Mouse (Mus musculus) neural tube, embryonic 12.5 days (tissue): Measurements from ENCODE around the gene Cgrrf1. TPM values are rescaled to one million over a fixed set of nuclear protein-coding genes. Genes with fewer than 3 reads are reported as not detected.

ENCODE experiments used
- ATAC-seq: fragments of 200-750 bp; cut with Nextera tagmentation; 2 replicates; pipeline ENCODE4 v1.8.0; 2017; ENCODE audit warnings: low read depth, mild to moderate bottlenecking, moderate TSS enrichment, moderate library complexity; ENCODE audit not compliant: low FRiP score
- H3K27ac ChIP-seq: fragments of 300-500 bp; sonication (generic); 2 replicates; pipeline ENCODE4 v1.5.1; 2016
- H3K27me3 ChIP-seq: fragments of 300-500 bp; sonication (generic); replicated peaks from 2 replicates; pipeline ENCODE4 v1.6.1; 2016; ENCODE audit warnings: mild to moderate bottlenecking
- H3K36me3 ChIP-seq: fragments of 300-500 bp; sonication (generic); 2 replicates; pipeline ENCODE4 v1.6.1; 2016; ENCODE audit warnings: mild to moderate bottlenecking
- H3K4me1 ChIP-seq: fragments of 300-500 bp; sonication (generic); 2 replicates; pipeline ENCODE4 v1.6.1; 2016
- H3K4me2 ChIP-seq: fragments of 300-500 bp; sonication (generic); replicated peaks from 2 replicates; pipeline ENCODE4 v1.6.1; 2016; ENCODE audit warnings: mild to moderate bottlenecking
- H3K4me3 ChIP-seq: fragments of 300-500 bp; sonication (generic); 2 replicates; pipeline ENCODE4 v1.5.1; 2016
- H3K9ac ChIP-seq: fragments of 300-500 bp; sonication (generic); 2 replicates; pipeline ENCODE4 v1.6.1; 2016; ENCODE audit warnings: mild to moderate bottlenecking
- H3K9me3 ChIP-seq: fragments of 300-500 bp; sonication (generic); 2 replicates; pipeline ENCODE4 v1.6.1; 2016; ENCODE audit warnings: mild to moderate bottlenecking
- WGBS: fragments of 180-500 bp; shearing (Covaris S2); methylation state at CpG from one replicate; pipeline ENCODE4 v1.1.7; 2016; 5-methylcytosine and 5-hydroxymethylcytosine counted together
- polyA plus RNA-seq: library from polyadenylated mRNA; unstranded; fragments of >200 nt; fragmentation: Nextera tagmentation; extraction: Ambion mirVana; gene quantifications from 2 replicates; pipeline ENCODE4 v1.2.1, GENCODE M21; 2016

Cgrrf1 gene
- polyA plus RNA-seq, result 23.2 and 28.2 TPM in 2 replicates

DNA sequence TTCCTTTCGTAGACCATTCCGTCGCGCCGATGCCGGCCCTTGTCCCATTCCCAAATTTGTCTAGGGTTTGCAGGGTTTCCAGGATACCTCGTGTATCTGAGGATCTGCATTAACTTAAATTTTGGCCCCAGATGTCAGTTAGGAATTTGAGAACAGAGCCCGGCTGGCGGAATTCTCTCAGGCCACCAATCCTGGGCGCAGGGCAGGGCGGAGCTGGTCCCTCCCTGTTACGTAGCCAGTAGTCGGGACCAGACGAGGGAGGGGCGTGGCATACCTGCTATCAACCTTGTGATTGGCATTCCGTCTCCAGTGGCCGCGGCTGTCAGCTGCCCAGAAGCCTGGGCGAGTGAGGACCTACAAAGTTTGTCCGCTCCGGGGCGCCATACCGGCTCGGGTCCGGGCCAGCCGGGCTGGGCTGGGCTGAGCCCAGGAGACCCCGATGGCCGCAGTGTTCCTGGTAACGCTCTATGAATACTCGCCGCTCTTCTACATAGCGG is at the start of gene Cgrrf1:
Cgrrf1 (plus strand) TSS at position 289 of the 497 bp plus-strand sequence.
- no peaks in the 10 kb centered on the region for H3K36me3 ChIP-seq
- H3K27me3 ChIP-seq, result no peaks in the 10 kb centered on the region
- ATAC-seq, result peak; percentile 100
- H3K9ac ChIP-seq, result peak within 1 kb of the TSS; percentile 81
- H3K4me1 ChIP-seq, result peaks cover 6% of the 10 kb centered on the region
- H3K27ac ChIP-seq, result no peak within 1 kb of the TSS
- WGBS, result under 1% methylated on average over 32 of the region's 32 CpGs
- H3K4me2 ChIP-seq, result peak within 1 kb of the TSS; percentile 90
- H3K4me3 ChIP-seq, result peak within 1 kb of the TSS; percentile 82
- no peaks in the 10 kb centered on the region for H3K9me3 ChIP-seq

DNA sequence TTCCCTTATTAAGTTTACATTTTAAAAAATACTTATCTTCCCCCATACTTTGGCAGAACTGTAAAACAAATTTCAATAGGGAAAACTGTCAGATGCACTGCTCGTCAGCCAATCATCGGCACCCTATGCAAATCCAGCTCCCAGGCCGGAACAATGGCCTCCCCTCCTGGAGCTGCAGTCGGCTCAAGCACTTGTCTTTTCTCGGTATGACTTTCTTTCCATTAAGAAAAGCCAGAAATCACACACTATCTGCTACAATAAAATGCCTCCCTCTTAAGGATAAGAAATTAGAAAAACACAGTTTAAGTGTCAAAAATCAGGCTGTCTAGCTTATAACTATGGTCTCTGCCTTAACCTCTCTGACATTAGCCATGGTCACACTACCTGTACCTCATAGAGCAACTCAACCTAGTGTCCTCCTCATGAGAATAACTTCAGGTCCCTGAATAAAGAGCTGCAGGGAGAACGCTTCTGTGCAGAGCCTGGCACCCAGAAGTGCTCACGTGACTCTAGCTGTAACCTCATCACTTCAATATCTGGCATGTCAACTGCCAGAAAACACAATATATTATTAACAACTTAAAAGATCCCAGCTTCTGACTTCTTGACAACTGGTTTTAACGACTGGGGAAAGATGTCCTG is 49.6 kb upstream of the Cgrrf1 start:
- H3K36me3 ChIP-seq, result peaks cover 52% of the 10 kb centered on the region

DNA sequence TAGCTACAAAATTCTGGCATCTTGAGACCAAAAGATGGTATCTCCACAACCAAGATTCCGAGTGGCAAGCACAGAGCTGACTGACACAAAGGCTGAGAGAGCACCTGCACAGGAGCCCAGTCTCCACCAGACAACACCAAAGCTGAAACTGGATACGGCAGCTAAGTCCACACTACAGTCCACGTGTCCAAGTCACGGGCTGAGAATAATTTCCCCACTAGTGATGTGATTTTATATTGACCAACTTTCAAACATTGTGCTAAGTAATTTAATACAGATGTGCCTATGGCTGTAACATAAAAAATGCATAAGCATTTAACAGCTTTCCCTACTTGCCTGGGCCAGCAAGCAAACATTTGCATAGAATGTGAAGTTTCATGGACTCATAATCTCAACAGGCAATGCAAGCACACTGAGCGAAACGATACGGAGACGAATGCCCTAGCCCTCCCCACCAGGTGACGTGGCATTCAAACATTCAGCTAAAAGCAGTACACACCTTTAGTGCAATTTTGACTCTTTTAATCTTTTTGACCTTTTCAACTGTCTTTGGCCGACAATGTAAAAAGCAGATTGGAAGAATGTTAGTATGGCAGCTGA is 48.5 kb upstream of the Cgrrf1 start:
- no peaks in the 10 kb centered on the region for H3K27me3 ChIP-seq
- H3K9me3 ChIP-seq, result peaks cover 10% of the 10 kb centered on the region
- no peak overlapping the region for H3K4me3 ChIP-seq
- peaks cover 42% of the 10 kb centered on the region for H3K36me3 ChIP-seq
- H3K9ac ChIP-seq, result no peak overlapping the region
- no peak overlapping the region for H3K27ac ChIP-seq
- H3K4me1 ChIP-seq, result peaks cover 14% of the 10 kb centered on the region
- 95% methylated on average over 10 of the region's 10 CpGs for WGBS
- H3K4me2 ChIP-seq, result no peak overlapping the region
- ATAC-seq, result no peak

More for the DNA sequence above, 49.6 kb upstream of the Cgrrf1 start:
- ATAC-seq, result no peak
- no peak overlapping the region for H3K9ac ChIP-seq
- peaks cover 14% of the 10 kb centered on the region for H3K4me1 ChIP-seq
- 89% methylated on average over 8 of the region's 8 CpGs for WGBS
- H3K4me2 ChIP-seq, result no peak overlapping the region
- H3K27me3 ChIP-seq, result no peaks in the 10 kb centered on the region
- H3K4me3 ChIP-seq, result no peak overlapping the region
- peaks cover 10% of the 10 kb centered on the region for H3K9me3 ChIP-seq
- H3K27ac ChIP-seq, result no peak overlapping the region

DNA sequence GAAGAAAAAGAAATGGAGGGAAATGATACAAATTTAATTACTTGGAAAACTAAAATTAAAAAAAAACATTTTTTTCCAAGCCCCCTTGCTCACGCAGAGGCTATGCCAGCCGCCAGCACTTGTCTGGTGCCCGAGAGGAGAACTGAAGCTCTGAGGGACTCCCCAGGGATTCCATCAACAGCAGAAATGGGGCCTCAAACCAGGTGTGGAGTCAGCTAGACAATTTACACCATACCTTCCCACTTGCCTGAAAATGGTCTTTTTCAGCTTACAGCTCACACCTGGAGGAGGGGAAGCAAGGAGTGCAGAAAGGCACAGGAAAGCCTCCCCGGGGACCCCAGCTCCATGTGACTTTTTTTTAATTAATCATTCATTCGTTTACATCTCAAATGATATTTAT is 46.7 kb upstream of the Cgrrf1 start:
- H3K27ac ChIP-seq, result no peak overlapping the region
- no peak for ATAC-seq

DNA sequence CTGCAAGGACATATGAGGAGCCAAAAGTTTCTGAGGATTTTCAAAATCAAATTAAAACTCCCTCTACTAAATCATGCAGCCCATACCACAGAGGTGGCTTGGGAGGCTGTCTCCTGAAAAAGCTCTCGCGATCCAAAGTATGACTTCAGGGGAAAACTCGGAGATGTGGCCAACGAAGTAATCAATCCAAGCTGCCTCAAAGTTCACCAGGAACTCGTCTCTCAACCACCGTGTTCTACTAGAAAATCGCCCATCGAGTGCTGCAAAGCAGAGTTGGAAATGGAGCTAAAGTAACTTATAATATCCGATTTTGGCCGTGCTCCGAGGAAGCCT is 44.5 kb upstream of the Cgrrf1 start:
- under 1% methylated on average over 11 of the region's 11 CpGs for whole genome bisulfite sequencing
- no peak for ATAC-seq

More for the DNA sequence above, 46.7 kb upstream of the Cgrrf1 start:
- H3K4me2 ChIP-seq, result no peak overlapping the region
- H3K4me3 ChIP-seq, result no peak overlapping the region
- H3K9me3 ChIP-seq, result no peaks in the 10 kb centered on the region
- peaks cover 14% of the 10 kb centered on the region for H3K4me1 ChIP-seq
- 87% methylated on average over 5 of the region's 5 CpGs for WGBS
- H3K9ac ChIP-seq, result no peak overlapping the region
- H3K27me3 ChIP-seq, result no peaks in the 10 kb centered on the region
- peaks cover 24% of the 10 kb centered on the region for H3K36me3 ChIP-seq

DNA sequence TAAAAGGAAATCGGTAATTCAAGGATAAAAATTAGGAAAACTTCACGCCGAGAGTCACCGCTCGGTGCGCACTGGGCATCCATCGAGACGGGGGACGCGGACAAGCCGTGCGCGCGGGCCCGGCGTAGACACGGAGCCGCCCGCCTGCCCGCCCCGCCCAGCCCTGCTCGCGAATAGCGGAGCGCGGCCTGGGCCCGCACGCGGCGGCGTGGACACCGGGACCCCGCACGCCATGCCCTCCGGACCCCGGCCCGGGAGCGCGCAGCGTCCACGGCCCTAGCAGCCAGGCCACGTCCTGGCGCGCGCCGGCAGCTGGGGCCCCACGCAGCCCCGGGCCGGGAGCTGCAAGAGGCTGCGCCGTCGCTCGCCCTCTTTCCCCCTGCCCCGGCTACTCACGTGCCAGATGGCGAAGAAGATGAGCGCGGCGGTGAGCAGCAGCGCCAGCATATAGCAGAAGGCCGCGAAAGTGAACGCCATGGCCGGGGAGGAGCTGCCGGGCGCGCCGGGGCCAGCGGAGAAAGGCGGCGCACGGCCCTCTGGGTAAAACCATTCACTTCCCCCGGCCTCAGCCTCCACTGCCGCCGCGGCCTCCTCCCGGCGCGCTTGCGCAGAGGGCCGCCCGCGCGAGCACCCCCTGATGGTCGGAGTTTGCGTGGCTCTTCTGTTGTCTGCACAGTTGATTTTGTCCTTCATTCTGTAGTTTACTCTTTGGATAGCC is 44.0 kb upstream of the Cgrrf1 start, which contains the start of gene Cnih1:
Cnih1 (minus strand) TSS at position 625 of the 718 bp plus-strand sequence.
- peak within 1 kb of the TSS; percentile 91 for H3K9ac ChIP-seq
- peak; percentile 97 for ATAC-seq
- H3K9me3 ChIP-seq, result no peaks in the 10 kb centered on the region
- WGBS, result under 1% methylated on average over 86 of the region's 86 CpGs
- peak within 1 kb of the TSS; percentile 90 for H3K27ac ChIP-seq
- peak within 1 kb of the TSS; percentile 80 for H3K4me3 ChIP-seq
- H3K27me3 ChIP-seq, result no peaks in the 10 kb centered on the region
- H3K4me2 ChIP-seq, result peak within 1 kb of the TSS; percentile 69
- H3K36me3 ChIP-seq, result peaks cover 12% of the 10 kb centered on the region
- peaks cover 14% of the 10 kb centered on the region for H3K4me1 ChIP-seq

More for the DNA sequence above, 44.5 kb upstream of the Cgrrf1 start:
- peak overlapping the region; percentile 80 for H3K4me3 ChIP-seq
- H3K4me2 ChIP-seq, result peak overlapping the region; percentile 69
- no peaks in the 10 kb centered on the region for H3K27me3 ChIP-seq
- H3K27ac ChIP-seq, result peak overlapping the region; percentile 90; the same call in 1 of the 2 replicates
- H3K4me1 ChIP-seq, result peaks cover 14% of the 10 kb centered on the region
- H3K36me3 ChIP-seq, result peaks cover 15% of the 10 kb centered on the region
- H3K9ac ChIP-seq, result peak overlapping the region; percentile 91
- H3K9me3 ChIP-seq, result no peaks in the 10 kb centered on the region

DNA sequence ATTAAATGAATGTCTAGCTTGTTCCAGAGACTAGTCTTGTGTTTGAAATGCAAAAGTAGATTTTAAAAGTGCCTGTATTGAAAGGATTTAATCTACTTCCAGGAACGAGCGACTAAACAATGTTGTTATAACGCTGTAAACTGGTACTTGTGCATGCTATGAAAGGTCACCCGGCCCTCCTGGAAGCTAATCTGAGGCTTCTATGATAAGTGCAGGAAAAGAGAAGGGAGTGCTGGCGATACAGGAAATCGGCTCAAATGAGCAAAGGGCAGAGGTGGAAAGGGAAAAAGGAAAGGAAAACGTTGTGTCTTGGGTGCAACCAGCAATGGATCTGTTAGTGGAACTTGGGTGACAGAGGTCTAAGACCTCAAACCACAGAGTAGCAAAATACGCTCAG is 43.4 kb upstream of the Cgrrf1 start:
- H3K36me3 ChIP-seq, result peaks cover 7% of the 10 kb centered on the region
- H3K4me1 ChIP-seq, result peaks cover 14% of the 10 kb centered on the region
- H3K27ac ChIP-seq, result no peak overlapping the region
- WGBS, result 39% methylated on average over 8 of the region's 8 CpGs
- peak overlapping the region; percentile 69; the same call in 1 of the 2 replicates for H3K4me2 ChIP-seq
- 0 out of 2 replicates have a peak overlapping the region, but pooled peaks have one; percentile 9 for H3K9ac ChIP-seq
- no peak for ATAC-seq
- H3K9me3 ChIP-seq, result no peaks in the 10 kb centered on the region
- no peak overlapping the region for H3K4me3 ChIP-seq
- H3K27me3 ChIP-seq, result no peaks in the 10 kb centered on the region

DNA sequence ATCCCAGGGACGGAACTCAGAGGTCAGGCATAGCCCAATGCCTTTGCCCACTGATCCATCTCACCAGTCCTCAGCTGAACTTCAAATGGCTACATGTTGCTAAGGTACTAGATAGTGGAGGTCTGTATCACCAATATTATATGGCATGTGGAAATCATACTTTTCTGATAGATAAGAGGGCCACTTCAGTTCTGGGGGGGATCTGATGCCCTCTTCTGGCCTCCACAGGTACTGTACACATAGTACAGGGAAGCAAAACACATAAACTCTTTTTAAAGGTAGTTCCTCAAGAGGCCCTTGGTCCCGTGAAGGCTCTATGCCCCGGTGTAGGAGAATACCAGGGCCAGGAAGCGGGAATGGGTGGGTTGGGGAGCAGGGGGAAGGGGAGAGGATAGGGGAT is 41.6 kb upstream of the Cgrrf1 start:
- ATAC-seq, result no peak
- Histone ChIP-seq H3K4me2 (no peak overlapping the region), H3K9ac (no peak overlapping the region), H3K4me1 (peaks cover 12% of the 10 kb centered on the region), H3K27me3 (no peaks in the 10 kb centered on the region), H3K9me3 (no peaks in the 10 kb centered on the region), H3K27ac (no peak overlapping the region), H3K36me3 (no peaks in the 10 kb centered on the region), H3K4me3 (no peak overlapping the region)
- 66% methylated on average over 4 of the region's 4 CpGs for WGBS

DNA sequence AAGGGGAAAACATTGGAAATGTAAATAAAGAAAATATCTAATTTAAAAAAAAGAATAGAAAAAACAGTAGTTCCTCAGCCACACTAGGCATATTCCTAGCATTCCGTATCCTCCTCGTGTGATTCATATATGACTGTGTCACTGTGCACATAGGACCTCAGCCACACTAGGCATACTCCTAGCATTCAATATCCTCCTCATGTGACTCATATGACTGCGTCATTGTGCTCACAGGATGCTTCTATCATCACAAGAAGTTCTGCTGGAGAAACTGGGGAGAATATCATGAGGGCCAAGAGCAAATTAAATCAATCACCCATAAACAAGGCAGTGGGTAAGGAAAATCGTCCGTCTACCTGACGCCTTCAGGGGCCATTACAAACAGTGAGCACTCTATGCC is 41.2 kb upstream of the Cgrrf1 start:
- no peak overlapping the region for H3K9ac ChIP-seq
- no peaks in the 10 kb centered on the region for H3K9me3 ChIP-seq
- H3K27me3 ChIP-seq, result no peaks in the 10 kb centered on the region
- ATAC-seq, result no peak
- H3K27ac ChIP-seq, result no peak overlapping the region
- H3K36me3 ChIP-seq, result no peaks in the 10 kb centered on the region
- H3K4me1 ChIP-seq, result peaks cover 11% of the 10 kb centered on the region
- no peak overlapping the region for H3K4me3 ChIP-seq
- H3K4me2 ChIP-seq, result no peak overlapping the region
- 90% methylated on average over 6 of the region's 6 CpGs for WGBS

DNA sequence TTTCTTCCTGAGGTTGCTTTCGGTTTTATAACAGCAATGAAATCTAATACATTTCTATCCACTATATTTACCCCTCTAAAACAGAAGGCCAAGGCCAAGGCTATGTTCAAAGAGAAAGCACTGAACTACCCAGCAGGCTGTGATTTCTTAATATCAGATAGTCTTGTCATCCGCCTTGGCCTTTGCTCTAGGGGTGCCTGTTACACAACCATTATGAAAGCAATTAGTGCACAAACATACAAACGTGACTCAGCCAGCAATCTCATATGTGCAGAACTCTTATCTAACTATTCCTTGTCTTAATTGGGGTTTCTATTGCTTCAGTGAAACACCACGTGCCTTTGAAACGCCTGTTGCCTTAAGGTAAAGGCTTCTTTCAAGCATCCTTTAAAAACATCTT is 37.8 kb upstream of the Cgrrf1 start:
- no peak for ATAC-seq
- no peaks in the 10 kb centered on the region for H3K9me3 ChIP-seq
- no peak overlapping the region for H3K4me3 ChIP-seq
- no peaks in the 10 kb centered on the region for H3K27me3 ChIP-seq
- H3K36me3 ChIP-seq, result no peaks in the 10 kb centered on the region
- H3K27ac ChIP-seq, result no peak overlapping the region
- no peak overlapping the region for H3K9ac ChIP-seq
- WGBS, result 91% methylated on average over 5 of the region's 5 CpGs
- no peaks in the 10 kb centered on the region for H3K4me1 ChIP-seq
- no peak overlapping the region for H3K4me2 ChIP-seq

DNA sequence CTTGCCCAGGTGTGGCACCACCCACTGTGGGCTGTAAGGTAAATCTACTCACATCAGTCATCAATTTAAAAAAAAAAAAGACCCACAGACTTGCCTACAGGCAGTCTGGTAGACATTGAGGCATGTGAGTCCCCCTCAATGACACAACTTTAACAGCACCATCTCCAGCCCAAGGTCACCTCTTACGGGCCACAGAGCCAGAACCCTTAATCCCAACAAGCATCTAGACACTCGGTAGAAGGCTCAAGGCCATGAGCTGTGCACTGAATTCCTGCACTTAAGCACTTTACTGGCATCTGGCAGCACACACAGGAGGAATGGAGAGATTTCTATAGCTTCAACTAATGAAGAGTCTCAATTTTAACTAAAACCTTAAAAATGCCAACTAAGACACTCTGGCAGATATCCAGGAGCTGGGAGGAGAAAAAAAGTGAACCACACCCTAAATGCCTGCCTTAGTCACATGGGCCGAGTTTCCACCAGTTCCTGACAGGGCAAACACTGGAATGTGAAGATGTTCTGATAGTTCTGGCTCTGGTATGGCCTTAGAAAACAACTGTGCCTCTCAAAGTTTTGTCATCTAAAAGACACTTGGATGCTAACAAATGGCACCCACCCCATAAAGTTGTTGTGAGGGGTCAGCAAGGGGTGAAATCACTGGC is 31.1 kb upstream of the Cgrrf1 start:
- no peak overlapping the region for H3K4me2 ChIP-seq
- H3K4me3 ChIP-seq, result no peak overlapping the region
- no peaks in the 10 kb centered on the region for H3K27me3 ChIP-seq
- H3K9me3 ChIP-seq, result no peaks in the 10 kb centered on the region
- H3K4me1 ChIP-seq, result no peaks in the 10 kb centered on the region
- no peaks in the 10 kb centered on the region for H3K36me3 ChIP-seq
- 90% methylated on average over 3 of the region's 3 CpGs for WGBS
- no peak for ATAC-seq
- no peak overlapping the region for H3K9ac ChIP-seq
- no peak overlapping the region for H3K27ac ChIP-seq

DNA sequence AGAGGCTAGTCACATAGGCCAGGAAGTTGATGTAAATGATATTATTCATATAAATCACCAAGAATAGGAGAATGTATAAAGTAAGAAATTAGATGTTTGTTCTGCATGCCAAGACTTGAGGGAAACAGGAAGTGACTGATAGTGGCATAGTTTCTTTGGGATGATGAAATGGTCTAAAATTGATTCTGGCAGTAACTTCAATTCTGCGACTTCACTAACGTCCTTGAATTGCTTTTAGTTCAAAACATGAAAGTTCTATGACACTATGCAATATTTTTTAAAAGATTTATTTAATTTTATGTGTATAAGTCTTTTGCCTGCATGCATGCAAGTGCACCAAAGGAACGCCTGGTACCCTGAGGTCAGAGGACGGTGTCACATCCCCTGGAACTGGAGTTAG is 28.7 kb upstream of the Cgrrf1 start:
- WGBS, result 91% methylated on average over 4 of the region's 4 CpGs

More for the DNA sequence above, 28.7 kb upstream of the Cgrrf1 start:
- ATAC-seq, result no peak
- Histone ChIP-seq H3K27me3 (no peaks in the 10 kb centered on the region), H3K4me3 (no peak overlapping the region), H3K27ac (no peak overlapping the region), H3K4me1 (no peaks in the 10 kb centered on the region), H3K36me3 (peaks cover 5% of the 10 kb centered on the region; the same call in 1 of the 2 replicates), H3K9ac (no peak overlapping the region), H3K9me3 (no peaks in the 10 kb centered on the region), H3K4me2 (no peak overlapping the region)
